9 mouse cellular contexts compared by ENCODE assay signal in the genomic region with DNA sequence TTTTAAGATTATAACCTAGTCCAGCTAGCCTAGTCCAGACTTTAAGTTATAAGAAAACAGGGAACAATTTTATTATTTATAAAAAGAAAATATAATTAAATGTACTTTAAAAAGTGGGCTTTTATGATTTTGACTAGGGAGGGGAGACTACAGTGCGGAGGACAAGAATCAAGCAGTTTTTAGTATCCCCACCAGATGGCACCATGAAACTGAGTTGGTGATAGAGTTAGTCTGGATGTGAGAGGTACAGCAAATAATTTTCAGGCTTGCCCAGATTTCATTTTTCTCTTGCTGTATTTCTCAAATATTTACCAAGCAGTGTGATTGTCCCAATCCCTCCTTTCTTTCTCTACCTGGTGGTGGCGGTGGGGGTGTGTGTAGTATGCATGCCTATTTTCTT. TPM values are rescaled to one million over a fixed set of nuclear protein-coding genes. Genes with fewer than 3 reads are reported as not detected.
A peak's percentile ranks its signal among the peaks of the same experiment; 100 is the strongest.
DNase-seq lines count a peak whose midpoint lies in the region; ATAC-seq and TF ChIP-seq lines count a peak whose summit lies in the region.
"Had no signal": no experiment of that assay in that cellular context is flagged by ENCODE, and none has a peak within 500 bp of the region (broad histone marks: within the 10 kb centered on the region; RNA-seq: fewer than 3 reads in every experiment).

No protein-coding gene starts in this region.

- 43% methylated on average over 2 of the region's 2 CpGs for WGBS in heart, postnatal 0 days
- whole genome bisulfite sequencing in midbrain, embryonic 15.5 days = 60% methylated on average over 2 of the region's 2 CpGs

- ATAC-seq in common myeloid progenitor, adult 5-6 weeks (replicated peaks; ENCODE audit: low read depth, poor library complexity, severe bottlenecking) = 0 out of 2 replicates have a peak, but pooled peaks have one; percentile 58
- no peak for ATAC-seq in heart, postnatal 0 days (ENCODE audit: insufficient read depth, low read depth)
- peak; percentile 91 for ATAC-seq in midbrain, embryonic 15.5 days (replicated peaks)

- no peak overlapping the region for H3K4me2 ChIP-seq in heart, postnatal 0 days (ENCODE audit: low read depth, low read length)
- no peak overlapping the region for H3K4me2 ChIP-seq in midbrain, embryonic 15.5 days
- H3K4me2 ChIP-seq: embryonic facial prominence, embryonic 12.5 days; limb, embryonic 15.5 days had no signal

- no peaks in the 10 kb centered on the region for H3K9me3 ChIP-seq in heart, postnatal 0 days (replicated peaks; ENCODE audit: control insufficient read depth, low read length)
- no peaks in the 10 kb centered on the region for H3K9me3 ChIP-seq in midbrain, embryonic 15.5 days
- H3K9me3 ChIP-seq: embryonic facial prominence, embryonic 12.5 days; limb, embryonic 15.5 days had no signal

- TF ChIP-seq CTCF in heart, postnatal 0 days (IDR thresholded peaks at IDR 0.05; ENCODE audit: low read depth) = peak; percentile 77

- no peaks in the 10 kb centered on the region for H3K36me3 ChIP-seq in heart, postnatal 0 days (replicated peaks; ENCODE audit: control insufficient read depth, insufficient read depth, low read length)
- H3K36me3 ChIP-seq in midbrain, embryonic 15.5 days (replicated peaks) = no peaks in the 10 kb centered on the region
- H3K36me3 ChIP-seq: embryonic facial prominence, embryonic 12.5 days; limb, embryonic 15.5 days had no signal

- H3K4me3 ChIP-seq in heart, postnatal 0 days (ENCODE audit: low read depth, low read length) = no peak overlapping the region
- no peak overlapping the region for H3K4me3 ChIP-seq in midbrain, embryonic 15.5 days
- H3K4me3 ChIP-seq: embryonic facial prominence, embryonic 12.5 days; limb, embryonic 15.5 days had no signal

- H3K27me3 ChIP-seq in heart, postnatal 0 days (ENCODE audit: control insufficient read depth, insufficient read depth, low read length) = no peaks in the 10 kb centered on the region
- H3K27me3 ChIP-seq in midbrain, embryonic 15.5 days (replicated peaks) = no peaks in the 10 kb centered on the region
- H3K27me3 ChIP-seq: embryonic facial prominence, embryonic 12.5 days; limb, embryonic 15.5 days had no signal

- peak; percentile 52 for DNase-seq in testis, postnatal 10 days (ENCODE audit: low spot score)
- no peak for DNase-seq in testis, postnatal 14 days (ENCODE audit: low spot score)
- peak; percentile 22 for DNase-seq in heart, postnatal 0 days (ENCODE audit: low spot score)
- peak; percentile 42 to 74 for DNase-seq in layer of hippocampus, adult 18-20 months (ENCODE audit: low spot score in 2 of 2)
- DNase-seq in T-cell, adult 2 months (ENCODE audit: low spot score) = no peak

- no peaks in the 10 kb centered on the region for H3K4me1 ChIP-seq in heart, postnatal 0 days (ENCODE audit: control insufficient read depth, insufficient read depth)
- H3K4me1 ChIP-seq in midbrain, embryonic 15.5 days = no peaks in the 10 kb centered on the region
- H3K4me1 ChIP-seq: embryonic facial prominence, embryonic 12.5 days; limb, embryonic 15.5 days had no signal

- no peak overlapping the region for H3K27ac ChIP-seq in heart, postnatal 0 days (ENCODE audit: low read depth)
- H3K27ac ChIP-seq in midbrain, embryonic 15.5 days = no peak overlapping the region
- H3K27ac ChIP-seq: embryonic facial prominence, embryonic 12.5 days; limb, embryonic 15.5 days had no signal

- H3K9ac ChIP-seq in heart, postnatal 0 days (replicated peaks; ENCODE audit: low read depth, low read length) = no peak overlapping the region
- no peak overlapping the region for H3K9ac ChIP-seq in midbrain, embryonic 15.5 days
- H3K9ac ChIP-seq: embryonic facial prominence, embryonic 12.5 days; limb, embryonic 15.5 days had no signal

- TF ChIP-seq EP300 in heart, postnatal 0 days (IDR thresholded peaks at IDR 0.05; ENCODE audit: low read depth) = no peak

RNA-seq across cellular contexts. Expression of a gene that starts 10.3 kb away (rescaled TPM):
- not detected in 2 replicates for total RNA-seq in common myeloid progenitor, adult 5-6 weeks (2017)
- total RNA-seq in heart, postnatal 0 days (2014; rRNA removed; ENCODE audit: low replicate concordance) = not detected in 2 replicates
- 0.05 TPM in 1 of 2 replicates, not detected in the other for polyA plus RNA-seq in heart, postnatal 0 days (2015; fragmentation: Nextera tagmentation; extraction: Ambion mirVana)
- not detected for total RNA-seq in layer of hippocampus, adult 18-20 months (2021)
- not detected in 2 replicates for polyA plus RNA-seq in midbrain, embryonic 15.5 days (2015; fragmentation: Nextera tagmentation; extraction: Ambion mirVana)

Comparison
In these comparisons a context has a peak if more than half of its experiments do, and no peak if none do; other contexts are left out.
1. DNase-seq: peak in testis, postnatal 10 days (single experiment), heart, postnatal 0 days (single experiment) and layer of hippocampus, adult 18-20 months (2 of 2); none in testis, postnatal 14 days (single experiment) and T-cell, adult 2 months (single experiment).